Mouse (Mus musculus) intestine, embryonic 16.5 days (tissue): ENCODE data around the gene Wwc1. TPM values are rescaled to one million over a fixed set of nuclear protein-coding genes. Genes with fewer than 3 reads are reported as not detected.

Experiments used
- ATAC-seq: fragments of 200-750 bp; cut with Nextera tagmentation; 2 replicates; pipeline ENCODE4 v1.8.0; 2017; ENCODE audit warnings: moderate TSS enrichment, moderate library complexity
- H3K27ac ChIP-seq: fragments of 300-500 bp; sonication (generic); 2 replicates; pipeline ENCODE4 v1.5.1; 2014; ENCODE audit warnings: mild to moderate bottlenecking, low read length
- H3K27me3 ChIP-seq: fragments of 300-500 bp; sonication (generic); replicated peaks from 2 replicates; pipeline ENCODE4 v1.6.1; 2014; ENCODE audit warnings: low read length, control low read depth, mixed read lengths; ENCODE audit not compliant: control insufficient read depth, insufficient read depth
- H3K36me3 ChIP-seq: fragments of 300-500 bp; sonication (generic); 2 replicates; pipeline ENCODE4 v1.6.1; 2014; ENCODE audit warnings: low read length, control low read depth; ENCODE audit not compliant: control insufficient read depth, insufficient read depth
- H3K4me1 ChIP-seq: fragments of 300-500 bp; sonication (generic); 2 replicates; pipeline ENCODE4 v1.6.1; 2014; ENCODE audit warnings: low read length, control low read depth, mixed read lengths; ENCODE audit not compliant: control insufficient read depth, insufficient read depth
- H3K4me2 ChIP-seq: fragments of 300-500 bp; sonication (generic); 2 replicates; pipeline ENCODE4 v1.6.1; 2014; ENCODE audit warnings: low read depth, low read length, control low read depth
- H3K4me3 ChIP-seq: fragments of 300-500 bp; sonication (generic); 2 replicates; pipeline ENCODE4 v1.5.1; 2014; ENCODE audit warnings: mild to moderate bottlenecking, low read length
- H3K9ac ChIP-seq: fragments of 300-500 bp; sonication (generic); 2 replicates; pipeline ENCODE4 v1.6.1; 2014; ENCODE audit warnings: low read depth, low read length
- H3K9me3 ChIP-seq: fragments of 300-500 bp; sonication (generic); 2 replicates; pipeline ENCODE4 v1.6.1; 2016; ENCODE audit warnings: low read length, control low read depth; ENCODE audit not compliant: control insufficient read depth
- WGBS: fragments of 180-500 bp; shearing (Covaris S2); extraction: QIAGEN DNeasy Blood & Tissue Kit; methylation state at CpG from one replicate; pipeline ENCODE4 v1.1.7; 2014; 5-methylcytosine and 5-hydroxymethylcytosine counted together
- polyA plus RNA-seq: library from polyadenylated mRNA; unstranded; fragments of >200 nt; fragmentation: Nextera tagmentation; extraction: Ambion mirVana; gene quantifications from 2 replicates; pipeline ENCODE4 v1.2.1, GENCODE M21; 2015

Wwc1 gene
- polyA plus RNA-seq, 1 experiment from 2014 or later = 9.0 TPM

GRCm38 (mm10) chr11:35915546-35915945, 64.8 kb downstream of the Wwc1 start:
- Histone ChIP-seq H3K4me1 (peaks cover 30% of the 10 kb centered on the region), H3K9me3 (no peaks in the 10 kb centered on the region), H3K4me2 (peak overlapping the region; percentile 25; the same call in 1 of the 2 replicates), H3K4me3 (no peak overlapping the region), H3K36me3 (no peaks in the 10 kb centered on the region), H3K27ac (peak overlapping the region; percentile 74), H3K9ac (no peak overlapping the region), H3K27me3 (no peaks in the 10 kb centered on the region)
- 39% methylated on average over 8 of the region's 8 CpGs for WGBS
- ATAC-seq = peak; percentile 27

DNA sequence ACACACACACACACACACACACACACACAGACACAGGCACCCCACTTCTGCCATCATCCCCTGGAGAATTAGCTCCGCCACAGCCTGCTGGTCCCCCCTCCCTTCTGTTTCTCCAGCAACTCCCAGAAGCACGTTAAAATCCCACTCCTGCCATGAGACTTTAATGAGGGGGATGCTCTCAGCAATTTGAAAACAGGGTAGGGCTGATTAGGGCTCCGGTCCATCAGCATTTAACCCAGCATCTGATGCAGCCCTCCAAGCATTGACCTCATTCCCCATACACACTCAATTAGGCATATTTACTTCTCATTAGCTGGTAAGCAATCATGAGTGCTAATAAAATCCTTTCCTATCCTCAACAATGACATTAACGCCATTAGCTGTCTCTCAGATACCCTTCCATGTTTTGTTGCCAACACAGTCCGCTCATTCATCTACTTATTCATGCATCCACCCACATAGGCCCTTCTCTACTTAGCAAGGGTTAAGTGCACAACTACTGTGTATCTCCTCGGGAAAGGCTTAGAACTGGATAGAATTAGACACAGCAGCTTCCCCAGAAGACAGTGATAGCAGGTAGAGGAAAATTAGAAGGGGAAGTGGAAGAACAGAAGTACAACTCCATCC, 66.8 kb downstream of the Wwc1 start:
- no peak overlapping the region for H3K27ac ChIP-seq
- no peaks in the 10 kb centered on the region for H3K9me3 ChIP-seq
- no peaks in the 10 kb centered on the region for H3K36me3 ChIP-seq
- no peaks in the 10 kb centered on the region for H3K27me3 ChIP-seq
- no peak overlapping the region for H3K9ac ChIP-seq
- H3K4me3 ChIP-seq = no peak overlapping the region
- H3K4me1 ChIP-seq = peaks cover 22% of the 10 kb centered on the region
- WGBS = 75% methylated on average over 6 of the region's 6 CpGs
- ATAC-seq = no peak
- H3K4me2 ChIP-seq = no peak overlapping the region

GRCm38 (mm10) chr11:35904955-35905550, 75.3 kb downstream of the Wwc1 start:
- no peak; the same call in 1 of the 2 replicates for ATAC-seq
- Histone ChIP-seq H3K4me2 (no peak overlapping the region), H3K27ac (no peak overlapping the region), H3K9ac (no peak overlapping the region), H3K4me3 (no peak overlapping the region), H3K36me3 (no peaks in the 10 kb centered on the region), H3K4me1 (no peaks in the 10 kb centered on the region), H3K9me3 (no peaks in the 10 kb centered on the region), H3K27me3 (no peaks in the 10 kb centered on the region)
- WGBS = 80% methylated on average over 7 of the region's 7 CpGs

DNA sequence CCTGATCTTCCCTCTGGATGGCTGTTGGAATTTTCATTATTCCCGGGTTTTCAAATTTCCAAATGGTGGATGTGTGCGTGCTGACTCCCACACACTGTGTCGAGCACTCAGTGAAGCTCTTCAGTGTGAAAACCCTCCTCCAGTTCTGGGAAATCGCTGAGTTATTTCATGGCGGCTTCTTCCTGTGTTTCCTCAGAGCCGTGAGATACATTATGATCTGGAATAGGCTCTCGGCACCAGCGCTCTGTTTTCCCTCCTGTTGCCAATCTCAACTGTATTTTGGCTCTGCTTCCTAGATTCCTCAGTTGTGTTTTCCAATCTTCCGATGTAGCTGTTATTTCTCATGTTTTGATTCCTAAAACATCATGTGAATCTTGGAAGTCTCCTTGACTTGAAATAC, 77.2 kb downstream of the Wwc1 start:
- H3K27ac ChIP-seq = no peak overlapping the region
- no peaks in the 10 kb centered on the region for H3K4me1 ChIP-seq
- no peak for ATAC-seq
- no peak overlapping the region for H3K4me2 ChIP-seq
- H3K36me3 ChIP-seq = no peaks in the 10 kb centered on the region
- H3K9ac ChIP-seq = no peak overlapping the region
- no peak overlapping the region for H3K4me3 ChIP-seq
- no peaks in the 10 kb centered on the region for H3K9me3 ChIP-seq
- H3K27me3 ChIP-seq = no peaks in the 10 kb centered on the region
- 82% methylated on average over 9 of the region's 9 CpGs for WGBS

GRCm38 (mm10) chr11:35899946-35900345, 80.4 kb downstream of the Wwc1 start:
- Histone ChIP-seq H3K27ac (no peak overlapping the region), H3K4me3 (no peak overlapping the region), H3K9me3 (no peaks in the 10 kb centered on the region), H3K4me1 (no peaks in the 10 kb centered on the region), H3K4me2 (no peak overlapping the region), H3K9ac (no peak overlapping the region), H3K27me3 (no peaks in the 10 kb centered on the region), H3K36me3 (no peaks in the 10 kb centered on the region)
- ATAC-seq = no peak
- WGBS = 73% methylated on average over 9 of the region's 9 CpGs

- H3K9me3 ChIP-seq = no peaks in the 10 kb centered on the region
- no peak overlapping the region for H3K27ac ChIP-seq
- no peak overlapping the region for H3K4me2 ChIP-seq
- no peaks in the 10 kb centered on the region for H3K27me3 ChIP-seq
- no peak overlapping the region for H3K4me3 ChIP-seq
- no peaks in the 10 kb centered on the region for H3K4me1 ChIP-seq
- WGBS = 49% methylated on average over 4 of the region's 4 CpGs
- ATAC-seq = no peak
- H3K36me3 ChIP-seq = no peaks in the 10 kb centered on the region
- 0 out of 2 replicates have a peak overlapping the region, but pooled peaks have one; percentile 19 for H3K9ac ChIP-seq
Observed at GRCm38 (mm10) chr11:35893454-35893853, 86.9 kb downstream of the Wwc1 start.

GRCm38 (mm10) chr11:35893018-35893421, 87.3 kb downstream of the Wwc1 start:
- peak overlapping the region; percentile 41; the same call in 1 of the 2 replicates for H3K27ac ChIP-seq
- ATAC-seq = 0 out of 2 replicates have a peak, but pooled peaks have one; percentile 12

DNA sequence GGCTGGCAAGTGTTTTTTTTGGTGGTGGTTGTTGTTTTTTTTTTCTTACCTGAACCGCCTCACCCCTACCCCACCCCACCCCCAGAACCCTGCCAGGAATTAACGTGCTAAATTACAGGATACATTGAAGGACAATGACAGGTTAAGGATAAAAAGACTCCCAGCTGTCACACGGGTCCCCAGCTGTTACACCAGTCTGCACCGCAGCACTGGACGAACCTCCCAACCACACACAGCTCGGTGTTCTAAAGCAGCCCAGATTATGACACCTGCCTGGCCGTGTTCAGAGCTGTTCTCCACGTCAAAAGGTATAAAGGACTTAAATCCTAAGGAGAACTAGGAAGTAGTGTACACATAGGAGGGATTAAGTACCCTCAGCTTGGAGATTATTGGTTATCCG, 88.0 kb downstream of the Wwc1 start:
- 77% methylated on average over 9 of the region's 9 CpGs for WGBS
- ATAC-seq = no peak
- no peak overlapping the region for H3K9ac ChIP-seq
- H3K4me3 ChIP-seq = no peak overlapping the region
- no peak overlapping the region for H3K27ac ChIP-seq
- H3K4me2 ChIP-seq = no peak overlapping the region
- H3K4me1 ChIP-seq = no peaks in the 10 kb centered on the region
- no peaks in the 10 kb centered on the region for H3K36me3 ChIP-seq
- H3K9me3 ChIP-seq = no peaks in the 10 kb centered on the region
- no peaks in the 10 kb centered on the region for H3K27me3 ChIP-seq

More at GRCm38 (mm10) chr11:35893018-35893421, 87.3 kb downstream of the Wwc1 start:
- 52% methylated on average over 10 of the region's 10 CpGs for WGBS
- Histone ChIP-seq H3K9ac (0 out of 2 replicates have a peak overlapping the region, but pooled peaks have one; percentile 19), H3K36me3 (no peaks in the 10 kb centered on the region), H3K4me3 (no peak overlapping the region), H3K4me1 (no peaks in the 10 kb centered on the region), H3K27me3 (no peaks in the 10 kb centered on the region), H3K4me2 (no peak overlapping the region), H3K9me3 (no peaks in the 10 kb centered on the region)

DNA sequence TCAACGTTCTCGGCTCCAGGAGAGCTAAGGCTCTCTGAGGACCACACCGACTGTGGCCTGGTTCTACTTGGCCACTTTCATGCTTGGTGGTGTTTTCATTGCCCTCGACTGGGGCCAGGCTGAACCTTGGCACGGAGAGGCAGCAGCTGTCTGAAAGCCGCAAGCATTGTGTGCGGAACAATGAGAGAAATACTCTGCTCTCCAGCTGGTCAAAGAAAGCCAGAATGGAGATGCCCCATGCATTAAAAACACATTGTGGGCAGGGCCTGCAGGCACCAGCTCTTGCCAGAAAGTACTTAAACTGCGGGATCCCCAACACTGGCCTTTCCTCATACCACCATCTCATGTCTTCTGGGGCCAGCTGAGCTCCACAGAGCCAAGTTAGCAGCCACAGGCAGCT, 91.5 kb downstream of the Wwc1 start:
- Histone ChIP-seq H3K9ac (no peak overlapping the region), H3K4me3 (no peak overlapping the region), H3K27me3 (no peaks in the 10 kb centered on the region), H3K27ac (no peak overlapping the region), H3K4me2 (no peak overlapping the region), H3K4me1 (no peaks in the 10 kb centered on the region), H3K9me3 (no peaks in the 10 kb centered on the region), H3K36me3 (no peaks in the 10 kb centered on the region)
- ATAC-seq = no peak
- WGBS = 81% methylated on average over 8 of the region's 8 CpGs
